Mouse (Mus musculus): Measurements from ENCODE around the gene Zpbp2. TPM values are rescaled to one million over a fixed set of nuclear protein-coding genes. Genes with fewer than 3 reads are reported as not detected.

The Zpbp2 gene
- total and polyA plus RNA-seq, 3 experiments: 0.12 to 0.58 TPM; not detected in 1

DNA sequence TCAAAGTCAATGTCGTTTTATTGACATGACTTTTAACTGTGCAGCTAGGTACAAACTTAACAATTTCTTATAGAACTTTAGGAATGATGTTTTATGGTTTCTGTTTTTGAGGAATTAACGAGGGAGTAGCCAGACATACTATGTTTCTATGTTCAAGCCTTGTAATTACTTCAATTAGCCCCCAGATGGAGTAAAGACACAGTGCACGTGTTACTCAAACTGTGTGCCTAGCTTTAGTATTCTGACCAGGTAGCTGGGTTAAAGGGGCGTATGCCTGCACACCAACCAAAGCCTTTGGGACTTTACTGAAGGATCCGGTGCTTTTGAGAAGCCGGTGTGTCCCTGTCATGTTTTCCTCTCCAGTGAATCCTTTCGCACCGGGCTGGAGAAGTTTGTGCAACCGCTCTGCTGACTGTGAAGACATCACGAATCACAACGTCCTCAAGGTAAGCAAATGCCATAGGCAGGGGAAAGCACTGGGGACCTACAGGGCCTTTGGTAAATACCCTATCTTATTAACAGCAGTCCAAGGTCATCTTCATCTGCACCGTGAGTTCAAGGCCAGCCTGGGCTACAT is 4.3 kb downstream of the Zpbp2 start (continued):
- peak; percentile 93 for TF ChIP-seq ZC3H11A (IDR thresholded peaks at IDR 0.05; ENCODE audit: low read depth, low read length)

DNA sequence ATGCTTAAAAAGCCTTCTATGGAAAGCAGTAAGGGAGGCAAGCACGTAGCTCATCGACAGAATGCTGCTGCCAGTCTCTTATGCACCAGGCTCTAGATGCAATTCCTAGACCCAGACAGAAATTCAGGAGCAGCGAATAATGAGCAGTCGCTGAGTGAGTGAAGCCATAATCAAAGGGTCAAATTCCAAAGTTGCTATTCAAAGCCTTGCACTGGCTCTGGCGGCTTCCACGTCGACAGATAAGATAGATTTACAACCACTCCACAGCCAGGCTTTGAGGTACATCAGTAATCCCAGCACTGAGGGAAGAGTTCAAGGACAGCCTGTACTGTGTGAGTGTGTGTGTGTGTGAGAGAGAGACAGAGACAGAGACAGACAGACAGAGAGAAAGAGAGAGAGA is 10.0 kb downstream of the Zpbp2 start:
- H3K27me3 ChIP-seq (ENCODE audit: control insufficient read depth in 1 of 2, insufficient read depth in 2 of 2, low read length in 2 of 2): peaks cover 24 to 51% of the 10 kb centered on the region in 2 experiments
- no peak overlapping the region for H3K4me3 ChIP-seq (ENCODE audit: control insufficient read depth in 1 of 2, insufficient read depth in 1 of 2, low read depth in 2 of 2, low read length in 2 of 2)
- H3K4me1 ChIP-seq (ENCODE audit: control insufficient read depth in 1 of 2, insufficient read depth in 2 of 2, low read length in 2 of 2): no peaks in the 10 kb centered on the region
- no peaks in the 10 kb centered on the region for H3K9me3 ChIP-seq (replicated peaks; ENCODE audit: insufficient read depth, low read length)
- no peak overlapping the region for H3K9ac ChIP-seq (ENCODE audit: control insufficient read depth, low read depth, low read length, poor library complexity, severe bottlenecking)
- no peak overlapping the region for H3K27ac ChIP-seq (ENCODE audit: control insufficient read depth, low read depth, low read length)
- no peak for DNase-seq (ENCODE audit: low read depth, low spot score)
- TF ChIP-seq TAL1 (IDR thresholded peaks at IDR 0.05; ENCODE audit: low read length) (no peak), SMC3 (IDR thresholded peaks at IDR 0.05; ENCODE audit: low read depth, low read length) (no peak), USF1 (IDR thresholded peaks at IDR 0.05; ENCODE audit: low read depth, low read length) (no peak), GATA1 (IDR thresholded peaks at IDR 0.05; ENCODE audit: low read depth, low read length) (no peak), RCOR1 (IDR thresholded peaks at IDR 0.05; ENCODE audit: low read depth, low read length) (no peak), CHD2 (IDR thresholded peaks at IDR 0.05; ENCODE audit: low read length) (no peak)
- no peaks in the 10 kb centered on the region for H3K79me2 ChIP-seq (ENCODE audit: control insufficient read depth, insufficient read depth, low read length, poor library complexity)
- no peaks in the 10 kb centered on the region for H3K36me3 ChIP-seq (ENCODE audit: control insufficient read depth in 1 of 2, insufficient read depth in 2 of 2, low read length in 2 of 2)

DNA sequence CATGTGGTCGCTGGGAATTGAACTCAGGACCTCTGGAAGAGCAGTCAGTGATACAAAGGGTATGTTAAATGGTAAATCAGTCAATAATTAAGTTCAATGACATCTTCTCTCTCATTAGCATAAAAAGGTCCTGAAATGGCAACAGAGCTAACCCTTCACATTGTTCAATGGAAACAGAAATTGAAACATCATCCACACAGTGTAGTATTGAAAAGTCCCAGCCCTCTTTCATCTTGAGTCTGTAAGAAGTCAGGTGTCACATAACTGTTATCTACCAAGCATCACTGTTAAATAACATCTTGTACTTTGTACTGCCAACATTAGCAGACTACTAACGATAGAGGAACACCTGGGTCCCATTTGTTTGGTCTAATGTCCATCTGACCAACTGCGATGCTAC is 12.1 kb downstream of the Zpbp2 start:
- Histone ChIP-seq H3K27me3 (ENCODE audit: control insufficient read depth in 1 of 2, insufficient read depth in 2 of 2, low read length in 2 of 2) (peaks cover 31 to 43% of the 10 kb centered on the region in 2 experiments), H3K36me3 (ENCODE audit: control insufficient read depth in 1 of 2, insufficient read depth in 2 of 2, low read length in 2 of 2) (no peaks in the 10 kb centered on the region), H3K4me1 (ENCODE audit: control insufficient read depth in 1 of 2, insufficient read depth in 2 of 2, low read length in 2 of 2) (no peaks in the 10 kb centered on the region), H3K9ac (ENCODE audit: control insufficient read depth, low read depth, low read length, poor library complexity, severe bottlenecking) (no peak overlapping the region), H3K4me3 (ENCODE audit: control insufficient read depth in 1 of 2, insufficient read depth in 1 of 2, low read depth in 2 of 2, low read length in 2 of 2) (no peak overlapping the region), H3K79me2 (ENCODE audit: control insufficient read depth, insufficient read depth, low read length, poor library complexity) (no peaks in the 10 kb centered on the region), H3K9me3 (replicated peaks; ENCODE audit: insufficient read depth, low read length) (no peaks in the 10 kb centered on the region), H3K27ac (ENCODE audit: control insufficient read depth, low read depth, low read length) (no peak overlapping the region)
- DNase-seq (ENCODE audit: low read depth, low spot score): no peak
- TF ChIP-seq TAL1 (IDR thresholded peaks at IDR 0.05; ENCODE audit: low read length) (no peak), CHD2 (IDR thresholded peaks at IDR 0.05; ENCODE audit: low read length) (no peak), POLR2AphosphoS5 (IDR thresholded peaks at IDR 0.05; ENCODE audit: borderline replicate concordance, low read depth, low read length) (no peak), BHLHE40 (IDR thresholded peaks at IDR 0.05; ENCODE audit: borderline replicate concordance, low read depth, low read length) (no peak), EP300 (IDR thresholded peaks at IDR 0.05; ENCODE audit: low read depth in 1 of 2, low read length in 2 of 2) (no peak), MXI1 (IDR thresholded peaks at IDR 0.05; ENCODE audit: low read depth, low read length) (no peak), E2F4 (IDR thresholded peaks at IDR 0.05; ENCODE audit: borderline replicate concordance, low read depth, low read length) (no peak), USF1 (IDR thresholded peaks at IDR 0.05; ENCODE audit: low read depth, low read length) (no peak), ZKSCAN1 (IDR thresholded peaks at IDR 0.05; ENCODE audit: low read depth, low read length) (no peak), SMC3 (IDR thresholded peaks at IDR 0.05; ENCODE audit: low read depth, low read length) (no peak), HCFC1 (IDR thresholded peaks at IDR 0.05; ENCODE audit: low read depth, low read length) (no peak), UBTF (IDR thresholded peaks at IDR 0.05; ENCODE audit: borderline replicate concordance, insufficient read depth, low read depth, low read length) (no peak), GABPA (IDR thresholded peaks at IDR 0.05; ENCODE audit: low read depth, low read length) (no peak), MAX (IDR thresholded peaks at IDR 0.05; ENCODE audit: low read length) (no peak), ZC3H11A (IDR thresholded peaks at IDR 0.05; ENCODE audit: low read depth, low read length) (no peak), MEF2A (IDR thresholded peaks at IDR 0.05; ENCODE audit: extremely low read depth, insufficient replicate concordance, low read depth, low read length, poor library complexity, severe bottlenecking) (no peak), GATA1 (IDR thresholded peaks at IDR 0.05; ENCODE audit: low read depth, low read length) (no peak), POLR2AphosphoS2 (IDR thresholded peaks at IDR 0.05; ENCODE audit: low read length) (no peak), NELFE (IDR thresholded peaks at IDR 0.05; ENCODE audit: low read depth, low read length) (no peak)
